Mouse (Mus musculus) embryonic facial prominence, embryonic 12.5 days (tissue): ENCODE data around the gene Hoxd4. TPM values are rescaled to one million over a fixed set of nuclear protein-coding genes. Genes with fewer than 3 reads are reported as not detected.

ENCODE experiments used
- ATAC-seq: fragments of 200-750 bp; cut with Nextera tagmentation; 2 replicates; pipeline ENCODE4 v1.8.0; 2017; ENCODE audit not compliant: insufficient number of reproducible peaks, insufficient read depth, low FRiP score, low TSS enrichment
- H3K27ac ChIP-seq: fragments of 300-500 bp; sonication (generic); 2 replicates; pipeline ENCODE4 v1.5.1; 2016; ENCODE audit warnings: mild to moderate bottlenecking
- H3K27me3 ChIP-seq: fragments of 300-500 bp; sonication (generic); 2 replicates; pipeline ENCODE4 v1.6.1; 2016; ENCODE audit warnings: mild to moderate bottlenecking, moderate library complexity
- H3K36me3 ChIP-seq: fragments of 300-500 bp; sonication (generic); 2 replicates; pipeline ENCODE4 v1.6.1; 2016; ENCODE audit warnings: mild to moderate bottlenecking
- H3K4me1 ChIP-seq: fragments of 300-500 bp; sonication (generic); 2 replicates; pipeline ENCODE4 v1.6.1; 2016
- H3K4me2 ChIP-seq: fragments of 300-500 bp; sonication (generic); replicated peaks from 2 replicates; pipeline ENCODE4 v1.6.1; 2016; ENCODE audit warnings: mild to moderate bottlenecking, moderate library complexity
- H3K4me3 ChIP-seq: fragments of 300-500 bp; sonication (generic); 2 replicates; pipeline ENCODE4 v1.5.1; 2016; ENCODE audit warnings: mild to moderate bottlenecking
- H3K9ac ChIP-seq: fragments of 300-500 bp; sonication (generic); 2 replicates; pipeline ENCODE4 v1.6.1; 2016; ENCODE audit warnings: mild to moderate bottlenecking, moderate library complexity
- H3K9me3 ChIP-seq: fragments of 300-500 bp; sonication (generic); 2 replicates; pipeline ENCODE4 v1.6.1; 2016; ENCODE audit warnings: mild to moderate bottlenecking, moderate library complexity
- WGBS: fragments of 180-500 bp; shearing (Covaris S2); methylation state at CpG from one replicate; pipeline ENCODE4 v1.1.7; 2016; 5-methylcytosine and 5-hydroxymethylcytosine counted together
- polyA plus RNA-seq: library from polyadenylated mRNA; unstranded; fragments of >200 nt; fragmentation: Nextera tagmentation; extraction: Ambion mirVana; gene quantifications from 2 replicates; pipeline ENCODE4 v1.2.1, GENCODE M21; 2016

Hoxd4 gene
- polyA plus RNA-seq, 1 experiment from 2014 or later = 0.14 TPM

- Histone ChIP-seq H3K27me3 (peaks cover 97% of the 10 kb centered on the region), H3K9me3 (no peaks in the 10 kb centered on the region), H3K4me3 (no peak overlapping the region), H3K36me3 (no peaks in the 10 kb centered on the region), H3K27ac (no peak overlapping the region), H3K4me1 (peaks cover 18% of the 10 kb centered on the region), H3K4me2 (no peak overlapping the region), H3K9ac (no peak overlapping the region)
- WGBS = under 1% methylated on average over 21 of the region's 21 CpGs
- ATAC-seq = no peak
Observed at GRCm38 (mm10) chr2:74680561-74681398, 30.9 kb upstream of the Hoxd4 start.

DNA sequence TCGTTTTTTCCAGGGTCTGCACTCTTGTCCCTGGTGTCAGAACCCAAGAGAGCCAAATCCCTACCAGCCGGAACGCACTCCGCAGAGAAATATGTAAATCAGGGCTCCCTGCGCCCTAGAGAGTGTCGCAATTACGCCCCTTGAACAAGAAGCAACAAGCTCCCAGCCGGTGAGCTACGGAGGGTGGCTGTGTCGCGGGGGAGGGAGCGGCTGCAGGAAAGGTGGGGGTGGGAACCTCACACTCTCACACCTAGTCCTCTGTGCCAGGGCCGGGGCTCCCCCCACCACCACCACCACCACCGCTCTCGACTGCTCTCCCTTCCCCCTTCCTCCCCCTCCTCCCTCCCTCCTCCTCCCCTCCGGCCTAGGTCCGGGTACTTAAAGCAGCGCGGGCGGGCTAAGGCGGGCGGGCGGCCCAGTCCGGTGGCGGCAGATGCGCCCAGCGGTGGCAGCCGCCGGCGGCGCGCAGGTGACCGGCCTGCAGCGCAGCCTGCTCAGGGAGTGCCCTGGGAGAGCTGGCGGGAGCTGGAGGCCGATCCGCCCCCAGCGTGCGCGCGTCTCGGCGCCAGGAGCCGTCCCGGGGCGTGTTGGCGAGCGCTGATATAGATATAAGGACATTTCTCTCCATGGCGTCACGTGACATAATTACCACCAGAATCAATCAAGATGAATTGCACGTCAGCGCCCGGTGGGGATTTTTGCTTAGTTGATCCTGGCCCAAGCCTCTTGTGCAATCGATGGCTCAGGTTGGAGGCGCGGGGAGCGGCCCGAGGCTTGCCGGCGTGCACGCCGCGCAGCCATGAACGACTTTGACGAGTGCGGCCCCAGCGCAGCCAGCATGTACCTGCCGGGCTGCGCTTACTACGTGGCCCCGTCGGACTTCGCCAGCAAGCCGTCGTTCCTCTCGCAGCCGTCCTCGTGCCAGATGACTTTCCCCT, 29.9 kb upstream of the Hoxd4 start:
- peak overlapping the region; percentile 22; the same call in 1 of the 2 replicates for H3K4me3 ChIP-seq
- ATAC-seq = no peak
- peak overlapping the region; percentile 32 for H3K4me2 ChIP-seq
- H3K9ac ChIP-seq = no peak overlapping the region
- no peaks in the 10 kb centered on the region for H3K9me3 ChIP-seq
- H3K4me1 ChIP-seq = peaks cover 18% of the 10 kb centered on the region
- no peak overlapping the region for H3K27ac ChIP-seq
- H3K36me3 ChIP-seq = no peaks in the 10 kb centered on the region
- peaks cover 91% of the 10 kb centered on the region for H3K27me3 ChIP-seq
- WGBS = under 1% methylated on average over 71 of the region's 78 CpGs

- peaks cover 91% of the 10 kb centered on the region for H3K27me3 ChIP-seq
- H3K4me1 ChIP-seq = peaks cover 18% of the 10 kb centered on the region
- no peaks in the 10 kb centered on the region for H3K9me3 ChIP-seq
- no peak for ATAC-seq
- WGBS = under 1% methylated on average over 44 of the region's 51 CpGs
- H3K36me3 ChIP-seq = no peaks in the 10 kb centered on the region
- peak overlapping the region; percentile 32 for H3K4me2 ChIP-seq
- H3K4me3 ChIP-seq = peak overlapping the region; percentile 9; the same call in 1 of the 2 replicates
- H3K27ac ChIP-seq = no peak overlapping the region
- H3K9ac ChIP-seq = no peak overlapping the region
Observed at GRCm38 (mm10) chr2:74682796-74683195, 28.9 kb upstream of the Hoxd4 start.

GRCm38 (mm10) chr2:74683471-74683951, 28.2 kb upstream of the Hoxd4 start:
- Histone ChIP-seq H3K4me1 (peaks cover 18% of the 10 kb centered on the region), H3K9ac (no peak overlapping the region), H3K27ac (no peak overlapping the region), H3K9me3 (no peaks in the 10 kb centered on the region), H3K4me2 (no peak overlapping the region), H3K27me3 (peaks cover 92% of the 10 kb centered on the region), H3K4me3 (no peak overlapping the region), H3K36me3 (no peaks in the 10 kb centered on the region)
- 0% methylated on average over 18 of the region's 18 CpGs for WGBS
- no peak for ATAC-seq

GRCm38 (mm10) chr2:74684106-74684505, 27.6 kb upstream of the Hoxd4 start:
- H3K4me1 ChIP-seq = peaks cover 18% of the 10 kb centered on the region

GRCm38 (mm10) chr2:74685059-74685603, 26.6 kb upstream of the Hoxd4 start:
- H3K36me3 ChIP-seq = no peaks in the 10 kb centered on the region
- H3K27ac ChIP-seq = no peak overlapping the region
- H3K4me3 ChIP-seq = no peak overlapping the region
- H3K9ac ChIP-seq = no peak overlapping the region
- WGBS = 12% methylated on average over 4 of the region's 4 CpGs
- no peak overlapping the region for H3K4me2 ChIP-seq
- peaks cover 12% of the 10 kb centered on the region for H3K4me1 ChIP-seq
- ATAC-seq = no peak
- peaks cover 85% of the 10 kb centered on the region for H3K27me3 ChIP-seq
- no peaks in the 10 kb centered on the region for H3K9me3 ChIP-seq

More at GRCm38 (mm10) chr2:74684106-74684505, 27.6 kb upstream of the Hoxd4 start:
- ATAC-seq = no peak
- H3K4me2 ChIP-seq = no peak overlapping the region
- H3K27ac ChIP-seq = no peak overlapping the region
- H3K27me3 ChIP-seq = peaks cover 90% of the 10 kb centered on the region
- H3K9me3 ChIP-seq = no peaks in the 10 kb centered on the region
- H3K36me3 ChIP-seq = no peaks in the 10 kb centered on the region
- WGBS = under 1% methylated on average over 12 of the region's 12 CpGs
- H3K9ac ChIP-seq = no peak overlapping the region
- H3K4me3 ChIP-seq = no peak overlapping the region

DNA sequence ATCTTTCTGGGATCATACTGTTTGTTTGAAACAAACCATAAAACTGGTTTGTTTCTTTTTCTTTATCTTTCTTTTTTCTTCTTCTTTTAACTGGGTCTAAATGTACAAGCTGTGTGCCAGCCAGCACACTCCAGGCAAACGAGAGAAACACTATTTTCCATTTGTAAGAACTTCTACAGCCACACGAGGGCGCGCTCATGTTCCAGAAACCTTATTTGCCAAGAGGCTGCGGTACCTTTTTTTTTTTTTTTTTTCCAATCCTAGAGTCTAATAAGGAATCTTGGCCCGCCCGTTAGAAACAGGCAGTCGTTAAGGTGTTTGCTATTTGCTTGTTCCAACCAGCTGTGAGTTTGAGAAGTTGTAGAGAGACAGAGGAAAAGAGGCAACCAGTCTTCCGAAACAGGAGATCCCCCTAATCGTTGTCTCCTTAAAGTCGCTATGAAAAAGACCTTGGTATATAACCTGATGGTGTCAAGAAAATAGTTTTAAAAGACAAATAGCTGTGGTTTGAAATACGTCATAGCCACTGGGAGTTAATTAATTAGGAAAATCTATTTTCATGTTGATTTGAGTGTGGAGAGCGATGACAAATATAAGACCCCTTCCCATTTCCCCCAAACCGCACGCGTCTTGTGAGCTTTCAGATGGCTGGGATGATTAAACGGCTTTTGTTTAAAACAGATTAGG, 25.3 kb upstream of the Hoxd4 start:
- peaks cover 79% of the 10 kb centered on the region for H3K27me3 ChIP-seq
- H3K9me3 ChIP-seq = no peaks in the 10 kb centered on the region
- no peak overlapping the region for H3K4me2 ChIP-seq
- no peak overlapping the region for H3K4me3 ChIP-seq
- H3K4me1 ChIP-seq = peaks cover 12% of the 10 kb centered on the region
- no peak overlapping the region for H3K27ac ChIP-seq
- 5% methylated on average over 17 of the region's 17 CpGs for WGBS
- H3K36me3 ChIP-seq = no peaks in the 10 kb centered on the region
- H3K9ac ChIP-seq = no peak overlapping the region
- ATAC-seq = no peak

- under 1% methylated on average over 27 of the region's 27 CpGs for WGBS
- H3K4me3 ChIP-seq = no peak overlapping the region
- H3K4me2 ChIP-seq = no peak overlapping the region
- no peaks in the 10 kb centered on the region for H3K9me3 ChIP-seq
- H3K36me3 ChIP-seq = no peaks in the 10 kb centered on the region
- no peak overlapping the region for H3K27ac ChIP-seq
- H3K27me3 ChIP-seq = peaks cover 79% of the 10 kb centered on the region
- H3K4me1 ChIP-seq = peaks cover 5% of the 10 kb centered on the region
- ATAC-seq = no peak
- no peak overlapping the region for H3K9ac ChIP-seq
Observed at GRCm38 (mm10) chr2:74686988-74687697, 24.6 kb upstream of the Hoxd4 start.

GRCm38 (mm10) chr2:74687698-74688555, 23.8 kb upstream of the Hoxd4 start:
- H3K4me2 ChIP-seq = no peak overlapping the region
- ATAC-seq = no peak
- H3K9me3 ChIP-seq = no peaks in the 10 kb centered on the region
- no peak overlapping the region for H3K9ac ChIP-seq
- peaks cover 79% of the 10 kb centered on the region for H3K27me3 ChIP-seq
- no peak overlapping the region for H3K4me3 ChIP-seq
- H3K36me3 ChIP-seq = no peaks in the 10 kb centered on the region
- 1% methylated on average over 31 of the region's 31 CpGs for WGBS
- H3K4me1 ChIP-seq = no peaks in the 10 kb centered on the region; the same call in 1 of the 2 replicates
- no peak overlapping the region for H3K27ac ChIP-seq
